Mouse (Mus musculus) left cerebral cortex, postnatal 10 days (tissue): Measurements from ENCODE around the gene Wbp1. TPM values are rescaled to one million over a fixed set of nuclear protein-coding genes. Genes with fewer than 3 reads are reported as not detected.
A peak's percentile ranks its signal among the peaks of the same experiment; 100 is the strongest.
"Not testable (repeated sequence)": the region's sequence is repeated elsewhere in the genome, so short reads cannot be mapped to it uniquely, and the experiment has no call there.

ENCODE experiments used
- DNase-seq, 2 experiments: peaks; one replicate each; pipeline ENCODE4 v3.0.0; 2021 to 2022; ENCODE audit warnings: low spot score in 2 of 2, mixed read lengths in 1 of 2; ENCODE audit errors: extremely low spot score in 1 of 2
- intact Hi-C: fragments of 180-260 bp; cut with DNase I; formaldehyde crosslinking; loops from one replicate; pipeline ENCODE4 v1.15.1; 2025
- total RNA-seq, 2 experiments: library from RNA; stranded (reverse); gene quantifications; 2 replicates each; pipeline ENCODE4 v1.2.3; 2021

The Wbp1 gene
- 10 to 100 TPM; 50.4 to 54.7 TPM for total RNA-seq

- intact Hi-C loops, result loop anchor here (5.0 kb wide), 1 partner anchor 41 kb away; no protein-coding TSS in a partner anchor
- DNase-seq, result peak; percentile 95 to 98
Observed at GRCm38 (mm10) chr6:83120930-83121862, at the start of gene Wbp1. Gene Wbp1 (minus strand): TSS chr6:83121559.

GRCm38 (mm10) chr6:83171063-83171462 is 49.7 kb upstream of the Wbp1 start:
- intact Hi-C loops, result no loop called here
- no peak for DNase-seq

DNA sequence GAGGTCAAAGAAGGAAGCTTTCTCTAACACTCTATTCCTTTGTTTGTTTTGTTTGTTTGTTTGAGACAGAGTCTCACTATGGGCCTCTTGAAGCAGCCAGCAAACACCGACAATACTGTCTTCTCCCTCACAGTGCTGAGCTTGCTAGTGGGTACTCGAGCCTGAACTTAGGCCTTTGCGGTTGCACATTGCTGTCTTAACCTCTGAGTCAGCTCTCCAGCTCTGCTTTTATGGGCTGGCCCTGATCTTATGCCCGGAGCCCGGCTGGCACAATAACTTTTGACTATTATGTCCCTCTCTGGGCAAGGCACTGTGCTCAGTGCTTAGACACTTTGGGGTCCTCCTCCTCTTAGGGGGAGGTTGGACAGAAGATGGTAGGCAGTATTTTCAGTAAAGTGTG is 48.5 kb upstream of the Wbp1 start:
- intact Hi-C loops, result no loop called here
- no peak for DNase-seq

DNA sequence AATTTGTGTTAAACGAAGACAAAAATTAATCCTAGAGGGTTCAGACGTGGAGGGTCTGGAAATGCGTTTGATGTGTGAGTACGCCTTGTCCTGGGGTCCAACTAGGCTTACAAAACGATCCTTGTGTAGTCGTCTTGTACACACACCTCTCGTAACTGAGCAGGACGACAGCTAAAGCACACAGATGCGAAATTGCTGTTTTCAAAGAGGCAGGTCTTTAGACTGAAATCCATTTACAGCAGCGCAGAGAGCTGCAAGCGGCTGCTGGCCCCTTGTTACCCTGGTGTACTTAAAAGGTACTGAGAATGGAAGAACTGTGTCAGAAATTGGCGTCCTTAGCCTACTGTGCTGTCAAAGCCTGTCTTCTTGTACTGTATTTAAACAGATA is 44.9 kb upstream of the Wbp1 start:
- DNase-seq, result no peak
- intact Hi-C loops, result no loop called here

DNA sequence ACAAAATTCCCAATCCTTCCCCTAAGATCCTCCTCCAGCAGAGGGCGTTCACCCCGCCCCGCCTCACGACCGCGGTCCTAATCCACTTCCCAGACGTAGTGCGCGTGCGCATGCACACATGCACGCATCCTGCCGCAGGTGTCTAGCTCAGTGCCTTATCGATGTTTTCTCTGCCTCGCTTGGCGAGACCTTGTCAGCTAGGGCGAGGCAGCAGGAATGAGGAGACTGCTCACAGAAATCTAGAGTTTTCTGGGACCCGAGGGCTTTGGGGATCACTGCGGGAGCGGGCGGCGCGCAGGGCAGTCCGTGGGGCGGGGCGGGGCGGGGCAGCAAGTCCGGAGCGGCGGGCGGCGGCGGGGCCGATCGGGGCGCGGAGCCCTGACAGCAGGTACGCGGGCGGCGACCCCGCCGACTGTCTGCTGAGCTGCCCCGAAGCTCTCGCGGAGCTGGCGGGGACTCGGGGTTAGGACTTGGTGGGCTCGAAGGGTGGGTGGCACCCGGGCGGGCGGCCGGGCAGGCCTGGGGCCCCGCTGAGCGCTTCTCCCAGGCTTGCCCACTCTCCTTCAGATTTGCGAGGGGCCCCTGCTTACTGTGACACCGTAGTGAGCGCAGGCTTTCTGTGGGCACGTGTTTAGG is 44.4 kb upstream of the Wbp1 start, which contains the start of gene Dctn1:
Gene Dctn1, plus strand, starts transcription at position 314 of the 636 bp plus-strand sequence.
- intact Hi-C loops, result no loop called here
- peak; percentile 88 to 96 for DNase-seq

GRCm38 (mm10) chr6:83165026-83165606 is 43.8 kb upstream of the Wbp1 start:
- intact Hi-C loops, result no loop called here
- DNase-seq, result no peak

DNA sequence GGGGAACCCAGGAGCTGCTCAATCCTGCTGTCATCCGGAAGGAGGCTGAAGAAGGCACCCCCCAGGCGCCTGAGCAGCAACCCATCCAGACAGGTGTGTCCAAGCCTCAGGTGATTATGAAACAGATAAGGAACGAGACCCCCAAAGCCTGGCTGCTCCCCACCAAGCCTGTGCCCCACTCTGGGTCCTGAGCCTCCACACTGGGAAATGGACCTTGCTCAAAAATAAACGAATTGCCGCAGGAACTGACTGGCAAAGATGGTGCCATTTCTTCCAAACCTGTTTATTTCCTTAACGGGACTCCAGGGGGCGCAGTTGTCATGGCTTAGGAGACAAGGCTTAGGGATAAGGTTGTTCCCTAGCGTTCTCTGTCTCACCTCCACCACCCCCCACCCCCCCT is 41.3 kb upstream of the Wbp1 start:
- peak in 1 of 2 experiments; percentile 59 for DNase-seq

GRCm38 (mm10) chr6:83161921-83162641 is 40.7 kb upstream of the Wbp1 start:
- intact Hi-C loops, result loop anchor here (5.0 kb wide), 1 partner anchor 40 kb away; the partner anchor contains the start of gene Wbp1
- peak in 1 of 2 experiments; percentile 49 for DNase-seq

More for the DNA sequence above, 41.3 kb upstream of the Wbp1 start:
- intact Hi-C loops, result loop anchor here (5.0 kb wide), 1 partner anchor 40 kb away; the partner anchor contains the start of gene Wbp1

DNA sequence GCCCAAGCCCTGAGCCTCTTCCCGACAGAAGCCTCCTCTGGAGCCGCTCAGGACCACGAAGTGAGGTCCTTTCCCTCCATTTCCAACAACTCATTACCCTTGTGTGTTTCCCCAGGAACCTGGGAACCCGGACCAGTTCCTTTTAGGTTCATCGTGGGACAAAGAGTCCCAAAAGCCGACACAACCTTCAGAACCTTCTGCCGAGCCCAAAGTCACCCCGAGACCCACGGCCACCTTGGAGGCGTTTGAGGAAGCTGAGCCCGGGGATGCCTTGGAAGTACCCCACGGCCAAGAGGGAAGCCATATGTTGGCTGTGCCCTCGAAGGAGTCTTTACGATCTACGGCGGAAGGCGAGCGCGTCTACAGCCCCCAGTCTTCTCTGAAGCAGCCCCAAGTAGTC is 40.1 kb upstream of the Wbp1 start:
- intact Hi-C loops, result loop anchor here (5.0 kb wide), 1 partner anchor 39 kb away; the partner anchor contains the start of gene Wbp1
- DNase-seq, result no peak

DNA sequence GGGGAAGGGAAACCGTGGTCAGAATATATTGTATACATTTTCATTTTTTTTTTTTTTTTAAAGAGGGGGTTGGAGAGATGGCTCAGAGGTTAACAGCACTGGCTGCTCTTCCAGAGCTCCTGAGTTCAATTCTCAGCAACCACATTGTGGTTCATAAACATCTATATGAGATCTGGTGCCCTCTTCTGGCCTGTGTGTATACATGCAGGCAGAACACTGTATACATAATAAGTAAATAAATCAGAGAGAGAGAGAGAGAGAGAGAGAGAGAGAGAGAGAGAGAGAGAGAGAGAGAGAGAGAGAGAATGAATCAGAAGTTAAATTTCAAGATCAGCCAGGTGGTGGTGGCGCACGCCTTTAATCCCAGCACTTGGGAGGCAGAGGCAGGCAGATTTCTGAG is 38.1 kb upstream of the Wbp1 start:
- DNase-seq, intact Hi-C loops: not testable (repeated sequence)

- intact Hi-C loops, result no loop called here
- peak; percentile 81 to 90 for DNase-seq
Observed at GRCm38 (mm10) chr6:83156259-83156684, 34.9 kb upstream of the Wbp1 start, which contains the start of the genes Wdr54 and 1700003E16Rik. Gene Wdr54 (minus strand): TSS chr6:83156397. Gene 1700003E16Rik (plus strand): TSS chr6:83156404.

DNA sequence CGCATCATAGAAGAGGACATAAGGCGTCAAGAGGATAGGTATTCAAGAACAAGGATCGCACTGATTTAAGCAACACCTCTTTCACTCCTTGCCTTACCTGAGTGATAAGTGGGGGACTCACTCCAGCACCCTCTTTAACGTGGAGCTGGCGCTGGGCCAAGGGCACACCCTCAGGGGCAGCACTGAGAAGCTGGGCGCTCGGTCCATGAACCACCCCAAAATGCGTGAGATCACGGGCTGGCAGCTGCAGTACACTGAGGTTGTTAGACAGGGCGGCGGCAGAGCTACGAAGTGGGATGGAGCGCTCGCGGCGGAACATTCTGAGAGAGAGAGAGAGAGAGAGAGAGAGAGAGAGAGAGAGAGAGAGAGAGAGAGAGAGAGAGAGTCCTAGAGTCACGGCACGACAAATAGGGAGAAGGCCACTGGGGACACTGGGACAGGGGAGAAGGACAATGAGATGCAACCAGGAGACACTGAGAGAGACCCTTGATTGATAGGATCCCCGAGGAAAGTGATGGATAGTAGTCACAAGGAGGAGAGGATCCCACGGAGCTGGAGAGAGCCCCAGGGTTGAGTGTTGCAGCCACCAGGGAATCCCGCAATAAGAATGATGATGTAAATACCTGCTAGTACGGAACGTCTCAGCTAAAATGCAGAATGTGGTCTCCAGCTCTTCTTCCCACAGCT is 34.3 kb upstream of the Wbp1 start:
- intact Hi-C loops, result no loop called here
- peak in 1 of 2 experiments; percentile 76 for DNase-seq

DNA sequence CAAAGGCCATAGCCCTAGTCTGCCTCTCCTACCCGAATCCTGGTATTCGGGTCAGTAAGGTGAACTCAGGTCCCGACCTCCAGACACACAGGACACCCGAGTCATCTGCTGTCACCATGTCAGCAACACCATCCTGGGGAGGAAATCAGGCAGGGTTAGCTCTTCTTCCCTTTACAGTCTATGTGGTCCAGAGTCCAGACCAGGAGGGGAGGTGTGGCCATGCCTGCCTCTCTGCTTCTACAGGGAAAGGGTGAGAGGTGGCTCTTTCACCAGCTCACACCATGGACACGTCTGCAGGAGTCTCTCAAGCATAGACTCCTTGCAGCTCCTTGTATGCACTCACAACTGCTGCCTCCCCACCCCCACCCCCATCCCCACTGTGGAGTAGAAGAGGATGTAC is 32.1 kb upstream of the Wbp1 start:
- no peak for DNase-seq
- intact Hi-C loops, result no loop called here

- DNase-seq, result no peak
- intact Hi-C loops, result no loop called here
Observed at GRCm38 (mm10) chr6:83153038-83153437, 31.7 kb upstream of the Wbp1 start.

GRCm38 (mm10) chr6:83151721-83152120 is 30.4 kb upstream of the Wbp1 start:
- DNase-seq, result no peak
- intact Hi-C loops, result no loop called here

GRCm38 (mm10) chr6:83147280-83147679 is 25.9 kb upstream of the Wbp1 start:
- intact Hi-C loops, result no loop called here
- DNase-seq, result no peak

DNA sequence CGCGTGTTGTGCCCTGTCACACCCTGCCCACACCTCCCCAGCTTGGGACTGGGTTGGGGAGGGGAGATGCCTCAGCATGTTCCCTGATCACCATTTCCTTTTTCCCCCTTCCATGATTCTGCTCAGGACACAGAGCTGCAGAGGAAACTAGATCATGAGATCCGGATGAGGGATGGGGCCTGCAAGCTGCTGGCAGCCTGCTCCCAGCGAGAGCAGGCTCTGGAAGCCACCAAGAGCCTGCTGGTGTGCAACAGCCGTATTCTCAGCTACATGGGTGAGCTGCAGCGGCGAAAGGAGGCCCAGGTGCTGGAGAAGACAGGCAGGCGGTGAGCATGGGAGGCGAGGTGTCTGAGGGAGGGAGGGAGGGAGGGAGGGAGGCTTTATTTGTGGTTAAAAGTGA is 24.4 kb upstream of the Wbp1 start:
- no peak for DNase-seq
- intact Hi-C loops, result no loop called here

DNA sequence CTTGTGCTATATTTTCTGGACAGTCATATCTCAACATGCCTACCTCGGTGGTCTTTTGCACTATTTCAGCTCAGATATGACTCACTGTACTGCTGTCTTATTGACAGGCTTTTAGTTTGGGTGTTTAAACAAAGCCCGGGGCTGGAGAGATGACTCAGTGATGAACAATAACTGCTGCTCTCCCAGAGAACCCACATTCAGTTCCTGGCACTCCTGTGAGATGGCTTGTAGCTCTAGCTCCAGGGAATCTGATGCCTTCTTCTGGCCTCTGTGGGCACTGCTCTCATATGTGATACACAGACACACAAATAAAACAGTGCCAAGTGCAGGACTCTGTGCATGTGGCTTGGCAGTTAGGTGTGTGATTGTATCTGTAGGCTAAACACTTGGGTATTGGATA is 23.9 kb upstream of the Wbp1 start:
- intact Hi-C loops, result no loop called here
- DNase-seq, result no peak
